Mouse (Mus musculus) cerebellum, postnatal 14 days (tissue): ENCODE measurements around the gene Catsperd.
A peak's percentile ranks its signal among the peaks of the same experiment; 100 is the strongest.
"Not testable (repeated sequence)": the region's sequence is repeated elsewhere in the genome, so short reads cannot be mapped to it uniquely, and the experiment has no call there.

Experiments used
- DNase-seq, 2 experiments: peaks; one replicate each; pipeline ENCODE4 v3.0.0; 2021; ENCODE audit warnings: mixed read lengths in 2 of 2

Catsperd gene

DNA sequence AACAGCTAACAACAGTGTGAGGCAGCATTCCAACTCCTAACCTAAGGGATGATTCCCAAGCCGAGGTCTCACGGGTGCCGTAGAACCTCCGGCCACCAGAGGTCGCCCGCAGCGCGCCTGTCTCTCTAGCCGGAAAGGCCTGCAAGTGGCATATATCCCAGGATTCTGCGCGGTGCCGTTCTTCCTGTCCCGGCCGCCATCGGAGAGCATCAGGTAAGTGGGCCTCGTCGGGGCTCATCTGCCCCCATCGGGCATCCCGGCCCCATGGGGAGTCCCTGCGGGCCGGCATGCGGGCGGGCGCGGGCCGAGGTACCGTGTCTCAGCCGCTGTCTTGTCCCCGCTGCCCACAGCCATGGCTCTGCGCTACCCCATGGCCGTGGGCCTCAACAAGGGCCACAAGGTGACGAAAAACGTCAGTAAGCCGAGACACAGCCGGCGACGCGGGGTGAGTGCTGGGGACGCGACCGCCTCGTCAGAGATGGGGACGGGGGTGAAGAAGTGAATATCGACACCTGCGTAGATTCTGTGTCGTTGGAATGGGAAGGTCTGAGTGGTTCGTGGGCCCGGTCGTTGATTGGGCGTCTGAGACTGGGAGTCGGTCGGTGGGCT lies 14.6 kb upstream of the Catsperd start, which contains the start of gene Rpl36:
Gene Rpl36 (plus strand): TSS at position 181 of the 609 bp plus-strand sequence.
- DNase-seq = peak; percentile 99

DNA sequence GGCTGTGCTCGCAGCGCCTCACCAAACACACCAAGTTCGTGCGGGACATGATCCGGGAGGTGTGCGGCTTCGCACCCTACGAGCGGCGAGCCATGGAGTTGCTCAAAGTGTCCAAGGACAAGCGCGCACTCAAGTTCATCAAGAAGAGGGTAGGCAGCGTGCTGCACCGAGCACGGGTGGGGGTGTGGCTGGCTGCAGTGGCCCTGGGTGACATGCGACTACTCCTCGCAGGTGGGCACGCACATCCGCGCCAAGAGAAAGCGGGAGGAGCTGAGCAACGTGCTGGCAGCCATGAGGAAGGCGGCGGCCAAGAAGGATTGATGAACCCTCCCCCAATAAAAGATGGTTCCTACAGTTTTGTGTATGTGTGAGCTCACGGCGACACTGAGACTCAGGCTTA lies 14.1 kb upstream of the Catsperd start:
- DNase-seq = peak in 1 of 2 experiments; percentile 62

- DNase-seq = peak in 1 of 2 experiments; percentile 57
Observed at GRCm38 (mm10) chr17:56614391-56615135, 13.4 kb upstream of the Catsperd start.

GRCm38 (mm10) chr17:56615136-56615784 lies 12.7 kb upstream of the Catsperd start:
- DNase-seq = no peak

DNA sequence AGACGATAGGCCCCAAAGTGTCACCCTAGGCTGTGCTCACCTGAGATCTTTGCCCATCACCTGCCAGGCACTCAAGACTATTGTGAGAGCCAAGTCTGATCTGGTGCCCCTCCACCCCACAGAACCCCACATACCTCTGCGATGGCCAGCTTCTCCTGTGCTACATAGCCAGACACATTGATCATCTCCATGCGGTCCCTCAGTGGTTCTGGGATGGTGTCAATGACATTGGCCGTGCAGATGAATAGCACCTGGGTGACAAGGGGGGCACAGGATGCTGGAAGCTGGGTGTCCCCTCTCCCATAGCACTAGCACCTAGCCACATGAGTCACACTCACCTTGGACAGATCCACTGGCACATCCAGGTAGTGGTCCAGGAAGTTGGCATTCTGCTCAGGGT lies 12.2 kb upstream of the Catsperd start:
- DNase-seq = no peak

- DNase-seq = no peak
Observed at GRCm38 (mm10) chr17:56616725-56617124, 11.2 kb upstream of the Catsperd start.

GRCm38 (mm10) chr17:56617628-56618027 lies 10.3 kb upstream of the Catsperd start:
- DNase-seq = no peak

- DNase-seq = no peak
Observed at GRCm38 (mm10) chr17:56625495-56625894, 2.4 kb upstream of the Catsperd start.

DNA sequence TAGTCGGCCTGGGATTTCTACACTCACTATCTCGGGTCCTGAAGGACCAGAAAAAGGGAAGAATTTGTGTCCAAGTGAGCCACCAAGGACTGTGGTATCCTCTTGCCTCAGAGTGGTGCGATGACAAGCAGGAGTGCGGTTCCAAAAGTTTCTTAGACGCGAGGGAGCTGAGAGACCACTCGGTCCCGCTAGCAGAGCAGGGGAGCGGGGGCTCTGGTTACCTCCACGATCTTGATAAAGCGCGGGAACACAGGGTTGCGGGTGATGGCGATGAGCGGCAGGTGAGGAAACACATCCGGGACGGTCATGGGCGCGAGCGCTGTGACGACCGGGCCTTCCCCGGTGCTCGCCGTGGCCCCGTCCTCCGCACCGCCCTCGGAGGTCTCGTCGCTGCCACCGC lies 1.7 kb upstream of the Catsperd start:
- peak in 1 of 2 experiments; percentile 39 for DNase-seq

DNA sequence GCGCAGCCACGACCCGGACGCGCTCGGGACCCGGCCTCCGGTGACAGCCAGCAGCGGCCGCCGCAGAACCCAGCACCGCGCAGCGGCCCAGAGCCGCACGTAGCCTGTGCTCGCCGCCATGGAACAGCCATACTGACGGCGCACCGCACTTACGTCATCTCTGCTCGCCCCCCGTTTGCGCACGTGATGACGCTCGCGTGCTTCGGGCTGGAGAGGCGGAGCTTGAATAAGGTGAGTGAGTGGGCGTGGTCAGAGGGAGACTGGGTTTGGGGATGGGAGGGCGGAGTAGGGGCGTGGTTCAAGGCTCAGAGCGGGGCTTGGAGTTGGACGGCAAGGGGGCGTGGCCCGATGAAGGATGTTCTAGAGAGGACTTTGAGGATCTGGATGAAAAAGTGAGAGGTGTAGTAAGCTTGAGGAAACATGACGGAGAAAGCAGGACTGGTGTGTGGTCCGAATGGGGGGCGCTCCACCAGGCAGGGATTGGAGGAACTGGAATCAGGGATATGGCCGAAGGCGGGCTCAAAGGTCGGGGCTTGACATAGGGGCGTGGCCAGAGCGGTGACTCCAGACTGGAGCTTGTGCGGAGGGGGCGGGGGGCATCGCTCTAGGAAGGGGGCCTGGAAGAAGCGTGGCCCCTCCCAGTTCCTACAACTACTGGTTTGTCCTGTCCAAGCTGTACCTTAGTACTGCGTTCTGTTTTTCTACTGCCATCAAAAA lies 1.0 kb upstream of the Catsperd start, which contains the start of gene Lonp1:
Gene Lonp1 (minus strand): TSS at position 134 of the 717 bp plus-strand sequence.
- peak; percentile 99 for DNase-seq

DNA sequence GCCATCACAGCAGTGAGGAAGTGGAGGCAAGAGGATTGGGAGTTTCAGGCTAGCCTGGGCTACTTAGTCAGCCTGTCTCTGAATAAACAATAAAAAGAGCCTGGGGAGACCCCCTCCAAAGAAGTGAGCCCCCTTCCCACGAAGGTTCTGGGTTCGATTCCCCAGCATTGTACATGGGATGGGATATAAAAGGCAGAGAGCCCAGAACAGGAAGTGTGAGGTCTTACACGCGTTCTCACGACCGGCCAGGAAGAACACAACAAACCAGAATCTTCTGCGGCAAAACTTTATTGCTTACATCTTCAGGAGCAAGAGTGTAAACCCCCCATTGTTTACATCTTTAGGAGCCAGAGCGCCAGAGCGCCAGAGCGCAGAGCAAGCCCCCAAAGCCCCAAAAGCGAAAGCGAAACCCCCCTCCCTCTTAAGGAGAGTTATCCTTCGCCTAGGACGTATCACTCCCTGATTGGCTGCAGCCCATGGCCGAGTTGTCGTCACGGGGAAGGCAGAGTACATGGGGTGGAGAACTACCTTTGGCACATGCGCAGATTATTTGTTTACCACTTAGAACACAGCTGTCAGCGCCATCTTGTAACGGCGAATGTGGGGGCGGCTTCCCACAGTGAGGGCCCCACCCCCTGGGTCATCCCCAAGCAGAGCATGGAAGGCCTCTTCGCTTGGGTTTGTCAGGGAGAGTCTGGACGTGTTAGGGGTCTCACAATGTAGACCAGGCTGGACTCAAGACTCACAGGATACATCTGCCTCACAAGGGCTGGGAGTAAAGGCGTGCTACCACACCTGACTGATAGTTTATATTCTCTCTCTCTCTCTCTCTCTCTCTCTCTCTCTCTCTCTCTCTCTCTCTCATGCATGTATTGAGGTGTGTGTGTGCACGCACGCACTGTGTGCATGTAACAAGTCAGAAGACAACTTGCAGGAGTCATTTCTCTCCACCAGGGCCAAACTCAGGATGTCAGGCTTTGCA lies 2.1 kb downstream of the Catsperd start:
- DNase-seq = not testable (repeated sequence)

DNA sequence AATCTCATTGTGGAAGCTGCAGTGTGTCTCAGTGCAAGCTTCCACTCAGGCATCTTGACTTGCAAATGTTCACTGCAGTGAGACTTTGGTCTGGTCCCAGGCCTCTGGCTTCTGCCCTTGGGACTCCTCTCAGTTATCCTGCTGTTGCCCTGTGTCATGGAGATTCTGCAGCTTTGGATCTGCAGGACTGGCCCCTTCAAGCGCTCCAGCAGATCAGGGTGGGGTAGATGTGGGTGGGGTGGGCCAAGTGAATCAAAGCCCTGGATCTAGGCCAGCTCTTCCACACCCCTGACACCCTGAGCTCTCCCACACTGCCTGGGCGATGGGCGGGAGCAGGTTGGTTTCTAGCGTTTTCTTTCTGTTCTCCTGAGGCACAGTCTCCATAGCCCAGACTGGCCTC lies 3.9 kb downstream of the Catsperd start:
- DNase-seq = no peak

DNA sequence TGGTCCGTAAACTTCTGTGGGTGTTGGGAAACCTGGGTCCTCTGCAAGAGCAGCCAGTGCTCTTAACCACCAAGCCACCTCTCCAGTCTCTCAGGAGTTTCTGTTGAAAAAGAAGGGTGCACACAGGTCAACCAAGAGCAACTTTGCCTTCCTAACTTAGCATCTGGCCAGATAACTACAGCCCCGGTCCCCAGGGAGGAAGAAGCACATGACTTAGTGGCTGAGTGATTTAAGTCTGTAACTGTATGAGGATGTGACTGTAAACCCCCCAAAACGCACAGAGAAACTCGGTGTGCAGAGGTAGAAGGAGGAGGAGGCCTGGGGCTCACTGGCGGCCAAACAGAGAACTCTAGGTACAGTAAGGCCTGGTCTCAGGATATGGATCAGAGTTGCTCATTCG lies 6.1 kb downstream of the Catsperd start:
- no peak for DNase-seq

GRCm38 (mm10) chr17:56643237-56643636 lies 15.3 kb downstream of the Catsperd start:
- DNase-seq = no peak

- DNase-seq = no peak
Observed at GRCm38 (mm10) chr17:56647546-56647945, 19.6 kb downstream of the Catsperd start.

GRCm38 (mm10) chr17:56651801-56652200 lies 23.9 kb downstream of the Catsperd start:
- peak in 1 of 2 experiments; percentile 47 for DNase-seq

DNA sequence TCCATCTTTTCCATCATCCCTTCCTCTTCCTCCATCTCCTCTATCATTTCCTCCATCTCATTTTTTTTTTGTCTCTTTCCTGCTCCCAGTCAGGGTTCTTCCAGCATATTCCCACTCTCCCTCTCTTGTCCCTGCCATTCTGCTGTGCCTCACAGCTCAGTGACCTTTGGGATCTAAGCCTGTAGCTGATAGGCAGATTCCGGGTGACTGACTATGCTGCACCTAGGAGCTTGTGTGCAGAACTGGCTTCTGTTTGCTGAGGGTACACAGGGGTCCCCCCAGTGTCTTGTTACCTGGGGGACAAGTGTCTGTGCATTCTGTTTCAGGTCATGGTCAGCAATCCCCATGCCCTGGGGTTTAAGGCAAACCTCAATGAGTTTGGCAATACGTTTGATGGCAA lies 26.8 kb downstream of the Catsperd start:
- no peak for DNase-seq

DNA sequence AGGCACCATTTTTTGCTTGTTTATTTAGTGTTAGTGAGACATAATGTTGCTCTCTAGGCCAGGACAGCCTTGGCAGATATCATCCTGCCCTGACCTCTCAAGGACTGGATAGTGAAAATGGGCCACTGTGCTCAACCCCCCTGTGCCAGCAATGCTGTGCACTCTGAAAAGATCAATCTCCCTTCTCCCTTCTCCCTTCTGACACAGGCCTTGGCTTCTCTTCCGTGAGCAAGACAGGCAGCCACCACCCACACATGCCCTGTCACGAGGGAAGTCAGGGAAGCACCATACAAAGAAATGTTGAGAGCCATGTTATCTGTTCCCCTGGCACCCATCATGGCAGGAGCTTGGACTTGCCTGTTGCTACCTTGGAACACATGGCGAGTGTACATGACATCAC lies 27.4 kb downstream of the Catsperd start:
- no peak for DNase-seq

DNA sequence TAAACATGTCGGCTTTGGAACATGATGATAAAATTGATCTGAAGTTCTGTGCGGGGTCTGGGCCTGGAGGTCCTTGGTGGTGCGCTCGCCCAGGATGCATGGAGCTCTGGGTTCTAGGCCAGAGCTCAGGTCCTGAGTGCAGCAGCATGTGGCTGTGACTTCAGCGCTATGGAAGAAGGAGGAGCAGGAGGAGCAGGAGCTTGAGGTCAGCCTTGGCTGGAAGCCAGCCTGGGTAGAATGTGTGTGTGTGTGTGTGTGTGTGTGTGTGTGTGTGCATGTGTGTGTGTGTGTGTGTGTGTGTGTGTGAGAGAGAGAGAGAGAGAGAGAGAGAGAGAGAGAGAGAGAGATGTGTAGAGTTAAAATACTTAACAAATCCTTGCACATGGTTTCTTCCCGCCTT lies 28.2 kb downstream of the Catsperd start:
- DNase-seq = no peak

- DNase-seq = no peak
Observed at GRCm38 (mm10) chr17:56663659-56664058, 35.7 kb downstream of the Catsperd start.

DNA sequence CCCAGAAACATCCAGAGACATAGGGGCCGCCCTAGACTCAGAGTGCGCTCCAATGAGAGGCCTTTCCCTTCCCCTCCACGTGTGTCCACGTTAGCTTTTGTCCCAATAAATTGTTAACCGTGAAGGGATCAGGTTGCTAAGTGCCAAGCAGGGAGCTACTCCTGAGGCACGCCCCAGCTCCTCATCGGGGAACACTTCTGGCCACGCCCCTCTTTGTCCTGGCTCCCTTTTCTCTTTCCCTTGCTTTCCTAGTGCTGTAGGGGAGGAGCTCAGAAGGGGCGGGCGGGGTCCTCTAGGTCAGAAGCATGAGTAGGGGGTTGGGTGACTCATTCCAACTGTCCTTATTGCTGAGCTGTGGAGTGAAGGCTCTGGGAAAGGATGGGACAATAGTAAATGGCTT lies 36.4 kb downstream of the Catsperd start:
- no peak for DNase-seq

- no peak for DNase-seq
Observed at GRCm38 (mm10) chr17:56666384-56666783, 38.4 kb downstream of the Catsperd start.
